ENCODE assay signal across 24 mouse cellular contexts in genomic region chr2:59680736-59681135, GRCm38 (mm10).
DNase-seq lines count a peak whose midpoint lies in the region; ATAC-seq and TF ChIP-seq lines count a peak whose summit lies in the region.
"Had no signal": no experiment of that assay in that cellular context is flagged by ENCODE, and none has a peak within 500 bp of the region (broad histone marks: within the 10 kb centered on the region; RNA-seq: fewer than 3 reads in every experiment).

No protein-coding gene starts in this region.

- no peaks in the 10 kb centered on the region for H3K36me3 ChIP-seq in heart, embryonic 12.5 days
- H3K36me3 ChIP-seq in heart, adult 2 months (ENCODE audit: control insufficient read depth, insufficient read depth, low read length): no peaks in the 10 kb centered on the region
- H3K36me3 ChIP-seq in liver, adult 2 months (ENCODE audit: control insufficient read depth, insufficient read depth, low read length): no peaks in the 10 kb centered on the region
- H3K36me3 ChIP-seq: hindbrain, embryonic 15.5 days; limb, embryonic 12.5 days; liver, embryonic 13.5 days; neural tube, embryonic 15.5 days; stomach, embryonic 15.5 days had no signal

- WGBS in heart, embryonic 12.5 days: 43% methylated on average over 5 of the region's 5 CpGs
- WGBS in heart, adult 2 months: 32% methylated on average over 5 of the region's 5 CpGs
- WGBS in liver, adult 2 months: 65% methylated on average over 5 of the region's 5 CpGs

- DNase-seq in heart, adult 2 months: no peak
- DNase-seq in liver, adult 2 months (ENCODE audit: extremely low read depth, low read depth, low spot score): peak; percentile 30
- no peak for DNase-seq in liver
- peak; percentile 60 for DNase-seq in yolk sac, embryonic 10.5 days (ENCODE audit: low spot score)
- DNase-seq in kidney, postnatal 10 days: no peak
- DNase-seq: adrenal gland, adult 8-10 months; cerebellum, adult 2 months; gastrocnemius, adult 2 months; heart, postnatal 14 days; liver, embryonic 13.5 days; lung, embryonic 14.5 days; right cerebral cortex, adult 18-20 months; right cerebral cortex, postnatal 4 days; thymus, adult 18-20 months; thymus, postnatal 4 days had no signal

- H3K27ac ChIP-seq in heart, embryonic 12.5 days (ENCODE audit: poor library complexity, severe bottlenecking): peak overlapping the region; percentile 5; the same call in 1 of the 2 replicates
- no peak overlapping the region; the same call in 1 of the 2 replicates for H3K27ac ChIP-seq in heart, adult 2 months
- H3K27ac ChIP-seq in liver, adult 2 months (replicated peaks; ENCODE audit: insufficient read depth, low read depth, low read length): peak overlapping the region; percentile 46
- peak overlapping the region; percentile 47 for H3K27ac ChIP-seq in bone marrow macrophage, adult 2 months (ENCODE audit: insufficient read depth, low read depth, low read length)
- H3K27ac ChIP-seq: gastrocnemius, adult 2 months; hindbrain, embryonic 15.5 days; liver, embryonic 13.5 days; neural tube, embryonic 15.5 days; stomach, embryonic 15.5 days had no signal

- no peak for ATAC-seq in heart, embryonic 12.5 days (ENCODE audit: insufficient number of reproducible peaks, low FRiP score)
- ATAC-seq: forebrain, embryonic 14.5 days; Patski had no signal

- peaks cover 6% of the 10 kb centered on the region for H3K79me2 ChIP-seq in heart, adult 2 months (replicated peaks; ENCODE audit: control insufficient read depth, insufficient read depth, low read length)
- peaks cover 26% of the 10 kb centered on the region; the same call in 1 of the 2 replicates for H3K79me2 ChIP-seq in liver, adult 2 months (ENCODE audit: control insufficient read depth, insufficient read depth, low read length)

- no peak for TF ChIP-seq CTCF in heart, adult 2 months (IDR thresholded peaks at IDR 0.05)
- no peak for TF ChIP-seq CTCF in liver, adult 2 months (IDR thresholded peaks at IDR 0.05; ENCODE audit: low read depth, low read length)
- no peak for TF ChIP-seq CTCF in bone marrow macrophage, adult 2 months (IDR thresholded peaks at IDR 0.05; ENCODE audit: low read depth, low read length)

- no peak overlapping the region for H3K4me3 ChIP-seq in heart, embryonic 12.5 days
- no peak overlapping the region for H3K4me3 ChIP-seq in heart, adult 2 months
- H3K4me3 ChIP-seq in liver, adult 2 months (ENCODE audit: insufficient read depth, low read depth, low read length): no peak overlapping the region
- no peak overlapping the region; the same call in 1 of the 2 replicates for H3K4me3 ChIP-seq in bone marrow macrophage, adult 2 months (ENCODE audit: insufficient read depth, low read length)
- H3K4me3 ChIP-seq: gastrocnemius, adult 2 months; hindbrain, embryonic 15.5 days; limb, embryonic 12.5 days; liver, embryonic 13.5 days; neural tube, embryonic 15.5 days; stomach, embryonic 15.5 days had no signal

- H3K9ac ChIP-seq in heart, embryonic 12.5 days: no peak overlapping the region
- H3K9ac ChIP-seq in heart, adult 2 months (ENCODE audit: low read depth, low read length): no peak overlapping the region
- H3K9ac ChIP-seq in liver, adult 2 months (ENCODE audit: low read depth, low read length): no peak overlapping the region
- H3K9ac ChIP-seq: hindbrain, embryonic 15.5 days; limb, embryonic 12.5 days; liver, embryonic 13.5 days; lung, embryonic 14.5 days; neural tube, embryonic 15.5 days; stomach, embryonic 15.5 days had no signal

- TF ChIP-seq EP300 in heart, adult 2 months (IDR thresholded peaks at IDR 0.05; ENCODE audit: insufficient read depth, low read depth, low read length): no peak

- no peaks in the 10 kb centered on the region for H3K27me3 ChIP-seq in heart, embryonic 12.5 days (replicated peaks)
- no peaks in the 10 kb centered on the region for H3K27me3 ChIP-seq in heart, adult 2 months (ENCODE audit: control insufficient read depth, insufficient read depth, low read length)
- no peaks in the 10 kb centered on the region for H3K27me3 ChIP-seq in liver, adult 2 months (ENCODE audit: control insufficient read depth, insufficient read depth, low read length)
- H3K27me3 ChIP-seq: hindbrain, embryonic 15.5 days; limb, embryonic 12.5 days; liver, embryonic 13.5 days; neural tube, embryonic 15.5 days; Patski; stomach, embryonic 15.5 days had no signal

- TF ChIP-seq POLR2A in heart, adult 2 months (IDR thresholded peaks at IDR 0.05; ENCODE audit: insufficient read depth, low read depth, low read length): no peak
- no peak for TF ChIP-seq POLR2A in liver, adult 2 months (IDR thresholded peaks at IDR 0.05; ENCODE audit: extremely low read depth, insufficient read depth, low read length)
- TF ChIP-seq POLR2A in bone marrow macrophage, adult 2 months (IDR thresholded peaks at IDR 0.05; ENCODE audit: borderline replicate concordance, low read depth, low read length): no peak

- H3K4me2 ChIP-seq in heart, embryonic 12.5 days: no peak overlapping the region
- H3K4me2 ChIP-seq: hindbrain, embryonic 15.5 days; limb, embryonic 12.5 days; liver, embryonic 13.5 days; lung, embryonic 14.5 days; midbrain, embryonic 11.5 days; neural tube, embryonic 15.5 days; stomach, embryonic 15.5 days had no signal

- H3K9me3 ChIP-seq in heart, embryonic 12.5 days (replicated peaks): no peaks in the 10 kb centered on the region
- H3K9me3 ChIP-seq: hindbrain, embryonic 15.5 days; limb, embryonic 12.5 days; liver, embryonic 13.5 days; neural tube, embryonic 15.5 days; stomach, embryonic 15.5 days had no signal

- intact Hi-C loops in heart, adult 2 months (cut with DNase I): no loop called here

- peaks cover 76% of the 10 kb centered on the region for H3K4me1 ChIP-seq in heart, embryonic 12.5 days (replicated peaks)
- peaks cover 14% of the 10 kb centered on the region for H3K4me1 ChIP-seq in heart, adult 2 months (ENCODE audit: control insufficient read depth, insufficient read depth, low read length)
- no peaks in the 10 kb centered on the region; the same call in 1 of the 2 replicates for H3K4me1 ChIP-seq in liver, adult 2 months (ENCODE audit: control insufficient read depth, insufficient read depth, low read length)
- H3K4me1 ChIP-seq in bone marrow macrophage, adult 2 months (ENCODE audit: control insufficient read depth, insufficient read depth, low read length): peaks cover 60% of the 10 kb centered on the region
- H3K4me1 ChIP-seq: hindbrain, embryonic 15.5 days had no signal

Comparison
In these comparisons a context has a peak if more than half of its experiments do, and no peak if none do; other contexts are left out.
1. DNase-seq: peak in liver, adult 2 months (single experiment) and yolk sac, embryonic 10.5 days (single experiment); none in heart, adult 2 months (0 of 2), liver (single experiment) and kidney, postnatal 10 days (single experiment).